ENCODE assay signal across 8 mouse cellular contexts in the genomic region with DNA sequence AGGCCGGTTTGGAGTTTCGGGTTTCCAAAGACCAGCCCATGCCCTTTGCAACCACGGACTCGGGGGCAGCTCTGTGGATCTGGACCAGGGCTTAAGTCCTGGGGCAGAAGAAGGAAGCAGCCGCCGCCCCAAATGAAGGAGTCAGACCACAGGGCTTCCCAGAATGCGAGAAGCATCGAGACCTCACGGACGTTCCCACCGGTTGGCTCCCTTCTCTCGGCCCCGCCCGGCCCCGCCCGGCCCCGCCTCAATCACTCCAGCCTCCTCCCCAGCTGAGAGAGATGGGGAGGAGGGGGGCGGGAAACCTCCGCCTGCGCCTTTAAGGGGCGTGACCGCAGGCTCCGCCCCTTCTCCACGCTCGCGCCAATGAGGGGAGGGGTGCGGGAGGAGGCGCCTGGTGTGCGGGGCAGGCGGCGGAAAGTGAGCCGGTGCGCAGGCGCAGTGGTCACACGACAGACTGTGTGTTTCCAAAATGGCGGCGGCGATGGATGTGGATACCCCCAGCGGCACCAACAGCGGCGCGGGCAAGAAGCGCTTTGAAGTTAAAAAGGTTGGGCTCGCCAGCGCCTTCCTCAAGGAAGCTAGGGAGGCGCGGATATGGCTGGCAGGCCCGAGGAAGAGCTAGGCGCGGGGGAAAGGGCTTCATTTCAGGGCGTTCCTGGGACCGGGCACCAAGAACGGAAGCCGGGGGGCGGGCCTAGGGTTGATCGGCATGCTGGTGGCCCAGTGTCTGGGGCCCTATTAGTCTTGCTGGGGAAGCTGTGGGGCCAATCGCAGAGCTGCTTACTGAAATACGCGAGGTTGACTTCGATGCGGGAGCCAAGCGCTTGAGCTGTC. TPM values are rescaled to one million over a fixed set of nuclear protein-coding genes. Genes with fewer than 3 reads are reported as not detected.
DNase-seq lines count a peak whose midpoint lies in the region; ATAC-seq and TF ChIP-seq lines count a peak whose summit lies in the region.

A gene (plus strand): TSS at position 396 of the 837 bp plus-strand sequence.

- peak; percentile 92; the same call in 1 of the 2 replicates for TF ChIP-seq POLR2A in lung, adult 2 months (IDR thresholded peaks at IDR 0.05; ENCODE audit: borderline replicate concordance, extremely low read depth, low read depth, low read length)

- peak; percentile 100 for ATAC-seq in forebrain, embryonic 15.5 days (replicated peaks)
- ATAC-seq in neutrophil, adult 5-6 weeks (ENCODE audit: extremely low read depth, insufficient number of reproducible peaks, low FRiP score, poor library complexity, severe bottlenecking), result peak; percentile 90

- H3K4me1 ChIP-seq in forebrain, embryonic 15.5 days, result peaks cover 19% of the 10 kb centered on the region
- peaks cover 3% of the 10 kb centered on the region for H3K4me1 ChIP-seq in lung, adult 2 months (ENCODE audit: control insufficient read depth, insufficient read depth, low read length)

- H3K36me3 ChIP-seq in forebrain, embryonic 15.5 days, result peaks cover 19% of the 10 kb centered on the region

- DNase-seq in ES-CJ7 (ENCODE audit: low read depth, low spot score), result peak; percentile 99
- DNase-seq in cerebellum, adult 11 months, result peak; percentile 99
- DNase-seq in heart, postnatal 25 days (ENCODE audit: low spot score), result peak; percentile 98
- DNase-seq in layer of hippocampus, adult 18-20 months (ENCODE audit: low spot score in 2 of 2), result peak; percentile 99
- peak; percentile 100 for DNase-seq in lung, adult 2 months
- peak; percentile 98 for DNase-seq in thymus, adult 18-20 months

- H3K9me3 ChIP-seq in forebrain, embryonic 15.5 days, result no peaks in the 10 kb centered on the region

- peak within 1 kb of the TSS; percentile 89 for H3K27ac ChIP-seq in forebrain, embryonic 15.5 days (replicated peaks)

- H3K4me3 ChIP-seq in forebrain, embryonic 15.5 days, result peak within 1 kb of the TSS; percentile 53
- peak within 1 kb of the TSS; percentile 93 for H3K4me3 ChIP-seq in lung, adult 2 months (replicated peaks; ENCODE audit: extremely low read depth, low read depth, low read length)

- no peaks in the 10 kb centered on the region for H3K27me3 ChIP-seq in forebrain, embryonic 15.5 days

- intact Hi-C loops in heart, postnatal 25 days (cut with DNase I), result loop anchor here (5.0 kb wide), 1 partner anchor 46 kb away; no protein-coding TSS in a partner anchor

- under 1% methylated on average over 60 of the region's 62 CpGs for WGBS in forebrain, embryonic 15.5 days
- WGBS in lung, adult 2 months, result 1% methylated on average over 61 of the region's 62 CpGs

- H3K9ac ChIP-seq in forebrain, embryonic 15.5 days (replicated peaks), result peak within 1 kb of the TSS; percentile 59

- TF ChIP-seq CTCF in lung, adult 2 months (IDR thresholded peaks at IDR 0.05; ENCODE audit: insufficient read depth, low read length), result no peak

- peak within 1 kb of the TSS; percentile 69 for H3K4me2 ChIP-seq in forebrain, embryonic 15.5 days (replicated peaks)

RNA-seq across cellular contexts. Expression of the gene that starts here (rescaled TPM):
- 492 and 524 TPM in 2 replicates for polyA plus RNA-seq in forebrain, embryonic 15.5 days (2015; fragmentation: Nextera tagmentation; extraction: Ambion mirVana)
- total RNA-seq in heart, postnatal 25 days (2021), result 100 to 1,000 TPM; 116 to 128 TPM
- 100 to 1,000 TPM; 128 to 135 TPM for total RNA-seq in layer of hippocampus, adult 18-20 months (2021)
- 55.5 and 85.0 TPM in 2 replicates for polyA plus RNA-seq in lung, adult 2 months (2012; rRNA removed)
- total RNA-seq in neutrophil, adult 5-6 weeks (2017), result 86.8 and 107 TPM in 2 replicates

Comparison
In these comparisons a context has a peak if more than half of its experiments do, and no peak if none do; other contexts are left out.
1. Peak in every context shown above with its lines: DNase-seq, ATAC-seq, H3K4me3 ChIP-seq and H3K27ac ChIP-seq.